Mouse (Mus musculus): ENCODE measurements around the gene Pygo1.
A peak's percentile ranks its signal among the peaks of the same experiment; 100 is the strongest.

Pygo1 gene

DNA sequence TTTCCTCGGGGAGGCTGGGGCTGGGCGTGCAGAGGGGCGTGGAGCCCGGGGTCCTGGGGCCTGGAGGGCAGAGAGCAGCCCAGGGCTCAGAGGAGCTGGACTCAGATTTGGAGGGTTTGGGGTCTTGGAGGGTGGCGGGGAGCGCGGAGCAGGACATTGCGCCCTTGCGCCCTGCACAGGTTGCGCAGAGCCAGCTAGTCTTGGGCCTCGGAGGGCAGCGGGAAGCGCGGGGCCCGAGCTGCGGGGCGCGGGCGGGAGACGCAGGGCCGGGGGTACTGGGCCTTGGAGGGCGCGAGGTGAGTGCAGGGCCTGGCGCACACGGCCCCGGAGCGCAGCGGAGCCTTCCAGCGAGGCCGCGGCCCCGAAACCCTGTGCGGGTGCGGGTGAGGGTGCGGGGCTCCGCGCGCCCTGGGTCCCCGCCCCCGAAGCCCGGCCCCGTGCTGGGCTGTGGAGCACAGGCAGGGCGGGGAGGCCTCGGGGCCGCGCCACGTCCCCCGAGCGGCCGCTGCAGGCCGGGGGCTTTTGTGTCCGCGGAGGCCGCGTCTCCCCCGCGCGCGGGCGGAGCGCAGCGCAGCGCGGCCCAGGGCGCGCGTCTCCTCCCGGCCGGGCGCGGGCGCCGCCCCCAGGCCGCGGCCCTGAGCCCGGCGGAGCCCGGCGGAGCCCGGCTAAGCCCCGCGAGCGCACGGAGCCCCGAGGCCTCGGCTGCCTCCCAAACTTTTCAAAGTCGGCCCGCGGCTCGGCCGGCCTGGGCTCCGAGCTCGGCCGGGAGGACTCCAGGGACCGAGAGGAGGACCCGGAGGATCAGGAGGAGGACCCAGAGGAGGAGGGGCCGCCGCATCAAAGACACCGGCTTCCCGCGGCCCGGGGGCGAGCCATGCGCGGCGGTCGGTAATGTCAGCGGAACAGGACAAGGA lies at the start of gene Pygo1:
Gene Pygo1, plus strand, starts transcription at position 625 of the 914 bp plus-strand sequence.
- DNase-seq (ENCODE audit: low spot score in 2 of 2) = peak; percentile 33 to 49

DNA sequence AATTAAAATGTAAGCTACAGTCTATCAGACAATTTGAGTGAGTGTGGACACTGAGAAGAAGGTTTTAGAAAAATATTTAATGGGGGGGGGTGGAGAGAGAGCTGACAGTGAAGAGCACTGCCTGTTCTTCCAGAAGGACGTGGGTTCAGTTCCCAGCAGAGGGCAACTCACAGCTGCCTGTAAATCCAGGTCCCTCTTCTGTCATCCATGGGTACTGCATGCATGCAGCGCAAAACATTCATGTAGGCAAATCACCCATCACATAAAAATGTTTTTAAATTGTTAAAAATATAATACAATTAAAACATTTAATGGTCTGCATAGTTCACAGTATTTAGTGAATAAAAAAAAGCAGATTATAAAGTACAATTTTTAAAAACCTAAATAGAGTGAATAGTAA lies 49.6 kb upstream of the Pygo1 start:
- DNase-seq (ENCODE audit: low spot score in 2 of 2) = no peak

DNA sequence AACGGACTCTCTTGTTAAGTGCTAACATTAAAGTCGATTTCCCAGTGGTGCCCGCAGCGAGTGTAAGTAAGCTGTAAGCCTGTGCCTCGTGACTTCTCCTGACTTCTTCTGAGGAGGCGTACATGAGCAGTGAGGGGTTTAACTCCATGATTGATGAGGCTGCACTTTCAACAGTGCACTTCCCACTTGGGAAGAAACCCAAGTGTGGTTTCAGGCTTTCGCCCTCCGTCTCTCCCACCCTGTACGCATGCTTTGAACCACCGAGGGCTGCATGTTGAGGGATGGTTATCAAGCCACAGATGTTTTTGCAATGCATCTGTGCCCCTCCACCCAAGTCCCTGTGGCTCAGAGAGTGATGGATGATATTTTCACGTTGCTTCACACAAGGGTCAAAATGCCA lies 47.5 kb upstream of the Pygo1 start:
- no peak for DNase-seq (ENCODE audit: low spot score in 2 of 2)

DNA sequence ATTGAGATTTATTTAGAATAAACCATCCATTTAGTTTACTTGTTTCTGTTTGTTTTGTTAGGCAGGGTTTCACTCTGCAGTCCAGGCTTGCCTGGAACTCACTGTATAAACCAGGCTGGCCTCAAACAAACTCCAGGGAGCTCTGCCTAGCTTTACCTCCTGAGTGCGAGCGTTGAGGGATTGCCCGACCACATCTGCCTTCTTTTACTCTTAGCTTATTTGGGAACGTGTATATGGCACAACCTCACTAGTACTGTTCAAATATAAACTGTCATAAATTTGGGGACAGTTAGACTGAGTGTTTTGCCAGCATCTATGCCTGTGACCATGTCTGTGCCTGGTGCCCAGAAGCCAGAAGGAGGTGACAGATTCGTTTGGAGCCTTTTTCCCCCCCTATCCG lies 46.8 kb upstream of the Pygo1 start:
- DNase-seq (ENCODE audit: low spot score in 2 of 2) = no peak

DNA sequence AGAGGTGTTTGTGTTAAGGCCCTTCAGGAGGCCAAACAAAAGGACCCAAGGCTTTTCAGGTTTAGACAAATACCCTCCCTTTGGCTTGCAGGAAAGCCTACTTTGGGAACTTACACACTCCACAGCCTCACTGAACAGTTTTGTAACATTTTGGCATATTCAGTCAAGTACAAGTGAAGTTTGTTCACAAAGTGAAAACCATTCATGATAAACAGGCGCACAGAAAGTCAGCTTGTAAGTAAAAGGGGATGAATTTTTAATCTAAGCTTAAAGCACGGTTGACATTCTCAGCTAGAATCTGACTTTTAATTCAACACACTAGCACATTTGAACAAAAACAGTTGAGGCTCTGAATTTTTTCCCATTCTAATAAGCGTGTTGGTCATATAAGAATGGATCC lies 45.8 kb upstream of the Pygo1 start:
- DNase-seq (ENCODE audit: low spot score in 2 of 2) = no peak

DNA sequence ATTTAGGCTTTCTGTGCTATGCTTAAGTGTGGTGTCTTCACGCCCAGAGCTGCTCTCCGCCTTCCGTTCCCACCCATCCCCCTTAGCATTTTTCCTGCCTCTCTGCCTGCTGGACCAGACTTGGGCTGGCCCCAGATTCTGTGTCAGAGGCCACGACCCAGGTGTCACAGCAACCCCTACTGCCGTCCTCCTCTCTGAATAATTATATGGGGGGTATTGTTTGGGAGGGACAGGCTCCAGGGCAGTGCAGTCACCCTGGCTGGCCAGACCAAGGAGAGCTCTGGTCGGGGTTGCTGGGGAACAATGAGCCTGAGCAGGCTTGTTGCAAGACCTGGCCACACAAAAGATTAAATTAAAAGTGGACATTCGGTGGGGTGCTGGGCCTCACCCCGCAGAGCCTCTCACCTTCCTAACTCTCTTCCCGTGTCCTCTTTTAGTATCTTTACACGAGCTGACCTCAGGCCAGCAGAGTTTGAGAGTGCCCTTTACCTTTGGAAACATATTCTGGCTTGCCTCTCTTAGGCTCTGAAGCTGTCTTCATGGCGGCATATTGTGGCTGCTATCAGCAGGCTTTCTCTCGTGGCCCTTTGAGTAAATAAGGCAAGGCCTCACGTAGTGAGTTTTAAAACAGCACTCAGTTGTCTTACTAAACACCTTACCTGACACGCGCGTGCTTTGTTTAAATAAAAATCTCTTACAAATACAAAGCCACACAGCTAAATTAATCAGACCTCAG lies 45.1 kb upstream of the Pygo1 start:
- no peak for DNase-seq (ENCODE audit: low spot score in 2 of 2)

- no peak for DNase-seq (ENCODE audit: low spot score in 2 of 2)
Observed at GRCm38 (mm10) chr9:72881026-72881768, 44.2 kb upstream of the Pygo1 start.

GRCm38 (mm10) chr9:72883940-72884339 lies 41.5 kb upstream of the Pygo1 start:
- peak in 1 of 2 experiments; percentile 45 for DNase-seq (ENCODE audit: low spot score in 2 of 2)

GRCm38 (mm10) chr9:72889777-72890176 lies 35.7 kb upstream of the Pygo1 start:
- DNase-seq (ENCODE audit: low spot score in 2 of 2) = no peak

GRCm38 (mm10) chr9:72890499-72891085 lies 34.9 kb upstream of the Pygo1 start:
- no peak for DNase-seq (ENCODE audit: low spot score in 2 of 2)

GRCm38 (mm10) chr9:72892761-72893160 lies 32.7 kb upstream of the Pygo1 start:
- no peak for DNase-seq (ENCODE audit: low spot score in 2 of 2)

GRCm38 (mm10) chr9:72894796-72895352 lies 30.6 kb upstream of the Pygo1 start:
- DNase-seq (ENCODE audit: low spot score in 2 of 2) = no peak

DNA sequence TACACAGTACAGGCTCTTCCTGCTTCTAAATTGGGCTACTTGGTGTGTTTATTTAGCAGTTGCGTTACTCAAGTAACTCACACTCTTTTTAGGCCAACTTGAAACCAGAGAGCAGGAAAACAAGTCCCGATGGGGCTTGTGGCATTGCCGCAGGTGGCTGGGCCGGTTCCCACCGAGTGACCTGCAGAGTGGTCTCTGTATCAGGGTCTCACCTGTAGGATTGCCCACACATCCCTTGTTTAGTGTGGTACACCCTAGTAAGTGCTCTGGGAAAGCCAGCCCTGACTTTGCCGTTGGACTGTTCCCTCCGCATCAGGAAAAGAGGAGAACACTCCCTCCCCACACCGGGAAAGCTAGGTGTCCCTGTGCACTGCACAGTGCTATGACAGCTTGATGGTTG lies 23.4 kb upstream of the Pygo1 start:
- DNase-seq (ENCODE audit: low spot score in 2 of 2) = no peak

DNA sequence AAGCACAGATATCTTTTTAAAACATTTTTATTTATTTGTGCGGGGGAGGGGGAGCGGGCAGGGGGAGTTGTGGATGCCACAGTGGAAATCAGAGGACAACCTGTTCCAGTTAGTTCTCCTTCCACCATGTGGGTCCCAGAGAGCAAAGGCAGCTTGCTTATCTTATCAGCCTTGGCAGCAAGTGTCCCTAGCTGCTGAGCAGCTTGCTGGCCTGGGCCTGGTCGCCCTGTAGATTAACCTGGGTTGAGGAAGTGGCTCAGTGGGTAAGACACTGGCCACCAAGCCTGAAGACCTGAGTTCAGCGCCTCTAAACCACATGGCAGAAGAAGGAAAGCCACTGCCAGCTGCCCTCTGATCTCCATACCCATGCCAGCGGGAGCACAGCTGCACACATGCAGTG lies 22.8 kb upstream of the Pygo1 start:
- no peak for DNase-seq (ENCODE audit: low spot score in 2 of 2)

DNA sequence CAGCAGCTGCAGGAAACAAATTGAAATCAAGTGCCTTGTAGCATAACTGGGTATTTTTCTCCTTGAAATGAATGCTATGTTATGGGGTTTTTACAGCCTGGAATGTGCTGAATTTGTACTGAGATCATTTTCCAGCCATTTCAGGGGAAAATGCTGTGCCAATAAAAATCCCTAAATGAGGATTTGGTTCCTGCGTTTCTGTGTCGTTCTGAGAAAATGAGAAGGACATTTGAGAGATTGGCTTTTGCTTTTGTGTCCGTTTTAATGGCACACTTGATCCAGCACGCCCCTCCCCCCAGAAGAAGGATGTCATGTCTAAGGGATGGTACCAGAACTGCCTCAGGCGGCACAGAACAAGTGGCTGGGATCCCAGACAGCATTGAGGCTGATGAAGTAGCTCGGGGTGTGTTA lies 18.7 kb upstream of the Pygo1 start:
- no peak for DNase-seq (ENCODE audit: low spot score in 2 of 2)

DNA sequence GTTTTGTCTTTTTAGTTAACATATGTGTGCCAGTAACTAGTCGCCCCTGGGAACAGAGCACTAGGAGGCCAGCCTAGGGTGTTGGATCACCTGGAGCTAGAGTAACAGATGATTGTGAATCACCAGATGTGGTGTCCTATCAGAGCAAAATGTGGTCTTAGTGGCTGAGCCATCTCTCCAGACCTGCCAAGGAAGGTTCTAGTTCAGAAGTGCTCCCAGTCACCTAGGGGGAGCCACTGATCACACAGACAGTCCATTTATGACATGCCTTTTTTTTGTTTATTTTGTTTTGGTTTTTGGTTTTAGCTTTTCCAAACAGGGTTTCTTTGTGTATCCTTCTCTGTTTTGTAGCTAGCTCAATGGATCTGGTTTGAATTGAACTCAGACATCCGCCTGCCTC lies 14.1 kb upstream of the Pygo1 start:
- no peak for DNase-seq (ENCODE audit: low spot score in 2 of 2)

DNA sequence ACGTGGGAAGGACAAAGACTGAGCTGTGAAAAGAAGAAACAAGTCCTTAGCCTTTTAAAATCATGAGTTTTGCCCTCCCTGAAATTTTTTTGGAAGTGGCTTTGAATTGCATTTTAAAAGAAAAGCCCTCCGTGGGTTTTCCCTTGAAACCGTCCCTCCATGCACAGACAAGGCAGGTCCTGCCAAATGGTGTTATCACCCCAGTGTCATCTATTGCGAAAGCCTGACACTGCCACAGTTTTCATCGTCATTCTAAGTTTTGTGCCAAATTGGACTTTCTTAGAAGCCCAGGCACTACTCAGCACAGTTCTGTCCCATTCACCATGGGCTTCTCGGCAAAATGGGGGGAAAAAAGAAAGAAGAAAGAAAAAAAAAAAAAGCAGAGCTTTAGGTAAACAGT lies 11.9 kb upstream of the Pygo1 start:
- no peak for DNase-seq (ENCODE audit: low spot score in 2 of 2)

- DNase-seq (ENCODE audit: low spot score in 2 of 2) = no peak
Observed at GRCm38 (mm10) chr9:72915728-72916127, 9.7 kb upstream of the Pygo1 start.

GRCm38 (mm10) chr9:72923068-72923467 lies 2.4 kb upstream of the Pygo1 start:
- DNase-seq (ENCODE audit: low spot score in 2 of 2) = no peak

GRCm38 (mm10) chr9:72925935-72926258 lies 452 bp downstream of the Pygo1 start:
- peak in 1 of 2 experiments; percentile 59 for DNase-seq (ENCODE audit: low spot score in 2 of 2)

- DNase-seq (ENCODE audit: low spot score in 2 of 2) = no peak
Observed at GRCm38 (mm10) chr9:72931166-72931790, 5.8 kb downstream of the Pygo1 start.

All from cerebellum, postnatal 4 days (tissue).